Comparison of ENCODE assay signal across 8 mouse cellular contexts in genomic region chr13:81658053-81658752, GRCm38 (mm10). TPM values are rescaled to one million over a fixed set of nuclear protein-coding genes. Genes with fewer than 3 reads are reported as not detected.
DNase-seq lines count a peak whose midpoint lies in the region; ATAC-seq lines count a peak whose summit lies in the region.

No protein-coding gene starts in this region.

- no peak for DNase-seq in kidney, postnatal 25 days
- DNase-seq in lung, postnatal 36 days: peak; percentile 22
- no peak for DNase-seq in retina, embryonic 14.5 days (ENCODE audit: low spot score)
- DNase-seq in testis, postnatal 10 days (ENCODE audit: low spot score): no peak
- no peak for DNase-seq in layer of hippocampus, adult 9-11 months

- 9% methylated on average over 21 of the region's 21 CpGs for WGBS in kidney, embryonic 16.5 days
- 5% methylated on average over 21 of the region's 21 CpGs for WGBS in heart, embryonic 15.5 days

- H3K27ac ChIP-seq in kidney, embryonic 16.5 days (ENCODE audit: low read length): peak overlapping the region; percentile 81
- H3K27ac ChIP-seq in heart, embryonic 15.5 days: peak overlapping the region; percentile 88

- no peaks in the 10 kb centered on the region for H3K27me3 ChIP-seq in kidney, embryonic 16.5 days (ENCODE audit: insufficient read depth, low read length)
- no peaks in the 10 kb centered on the region for H3K27me3 ChIP-seq in heart, embryonic 15.5 days

- H3K9me3 ChIP-seq in kidney, embryonic 16.5 days (ENCODE audit: low read length): no peaks in the 10 kb centered on the region
- H3K9me3 ChIP-seq in heart, embryonic 15.5 days (replicated peaks): no peaks in the 10 kb centered on the region

- ATAC-seq in kidney, embryonic 16.5 days (ENCODE audit: low FRiP score, low TSS enrichment): peak; percentile 3
- peak; percentile 3 for ATAC-seq in activated CD4-positive, CD25-positive, alpha-beta regulatory T cell, adult 4 months
- ATAC-seq in heart, embryonic 15.5 days (replicated peaks; ENCODE audit: insufficient number of reproducible peaks, insufficient read depth, low FRiP score, low read depth): no peak

- H3K9ac ChIP-seq in kidney, embryonic 16.5 days (replicated peaks; ENCODE audit: low read length): peak overlapping the region; percentile 86
- H3K9ac ChIP-seq in heart, embryonic 15.5 days: peak overlapping the region; percentile 72

- H3K4me1 ChIP-seq in kidney, embryonic 16.5 days (ENCODE audit: insufficient read depth, low read length): peaks cover 16% of the 10 kb centered on the region
- H3K4me1 ChIP-seq in heart, embryonic 15.5 days (replicated peaks): peaks cover 11% of the 10 kb centered on the region

- peak overlapping the region; percentile 80 for H3K4me3 ChIP-seq in kidney, embryonic 16.5 days (ENCODE audit: low read length)
- peak overlapping the region; percentile 73 for H3K4me3 ChIP-seq in heart, embryonic 15.5 days

- 0 out of 2 replicates have a peak, but pooled peaks cover 2% of the 10 kb centered on the region for H3K36me3 ChIP-seq in kidney, embryonic 16.5 days (ENCODE audit: insufficient read depth, low read length)
- H3K36me3 ChIP-seq in heart, embryonic 15.5 days: no peaks in the 10 kb centered on the region

- H3K4me2 ChIP-seq in kidney, embryonic 16.5 days (replicated peaks; ENCODE audit: low read depth, low read length): peak overlapping the region; percentile 64
- H3K4me2 ChIP-seq in heart, embryonic 15.5 days: peak overlapping the region; percentile 74

RNA-seq across cellular contexts. Expression of gene Lysmd3, which starts 0.7 kb away (rescaled TPM):
- 23.7 and 26.0 TPM in 2 replicates for polyA plus RNA-seq in kidney, embryonic 16.5 days (2015; fragmentation: Nextera tagmentation; extraction: Ambion mirVana)
- polyA plus RNA-seq in activated CD4-positive, CD25-positive, alpha-beta regulatory T cell, adult 4 months (2017; shearing (Covaris generic)): 10 to 100 TPM; 14.3 to 17.2 TPM
- 19.0 and 19.8 TPM in 2 replicates for polyA plus RNA-seq in heart, embryonic 15.5 days (2015; fragmentation: Nextera tagmentation; extraction: Ambion mirVana)

RNA-seq across cellular contexts. Expression of gene Adgrv1, which starts 25.2 kb away (rescaled TPM):
- 4.3 and 4.5 TPM in 2 replicates for polyA plus RNA-seq in kidney, embryonic 16.5 days (2015; fragmentation: Nextera tagmentation; extraction: Ambion mirVana)
- polyA plus RNA-seq in activated CD4-positive, CD25-positive, alpha-beta regulatory T cell, adult 4 months (2017; shearing (Covaris generic)): under 1 TPM in 1 of 2 experiments, not detected in 1; 0.66 TPM
- polyA plus RNA-seq in heart, embryonic 15.5 days (2015; fragmentation: Nextera tagmentation; extraction: Ambion mirVana): 0.58 and 0.76 TPM in 2 replicates

RNA-seq across cellular contexts. Expression of gene Polr3g, which starts 52.6 kb away (rescaled TPM):
- 10.9 and 11.9 TPM in 2 replicates for polyA plus RNA-seq in kidney, embryonic 16.5 days (2015; fragmentation: Nextera tagmentation; extraction: Ambion mirVana)
- polyA plus RNA-seq in activated CD4-positive, CD25-positive, alpha-beta regulatory T cell, adult 4 months (2017; shearing (Covaris generic)): 10 to 100 TPM in 1 of 2 experiments, 1 to 10 TPM in 1; 7.7 to 11.5 TPM
- polyA plus RNA-seq in heart, embryonic 15.5 days (2015; fragmentation: Nextera tagmentation; extraction: Ambion mirVana): 13.0 and 15.2 TPM in 2 replicates

RNA-seq across cellular contexts. Expression of gene Mblac2, which starts 52.9 kb away (rescaled TPM):
- 8.9 and 9.5 TPM in 2 replicates for polyA plus RNA-seq in kidney, embryonic 16.5 days (2015; fragmentation: Nextera tagmentation; extraction: Ambion mirVana)
- 10 to 100 TPM; 10.9 to 16.5 TPM for polyA plus RNA-seq in activated CD4-positive, CD25-positive, alpha-beta regulatory T cell, adult 4 months (2017; shearing (Covaris generic))
- polyA plus RNA-seq in heart, embryonic 15.5 days (2015; fragmentation: Nextera tagmentation; extraction: Ambion mirVana): 6.6 and 8.6 TPM in 2 replicates
